Mouse (Mus musculus): ENCODE measurements at regions not wholly inside any gene's neighbourhood (a gene's known extent, or its start where the extent isn't known, plus 50 kb on each side); places are given as distances from the start of the nearest gene placed in this dataset.

DNA sequence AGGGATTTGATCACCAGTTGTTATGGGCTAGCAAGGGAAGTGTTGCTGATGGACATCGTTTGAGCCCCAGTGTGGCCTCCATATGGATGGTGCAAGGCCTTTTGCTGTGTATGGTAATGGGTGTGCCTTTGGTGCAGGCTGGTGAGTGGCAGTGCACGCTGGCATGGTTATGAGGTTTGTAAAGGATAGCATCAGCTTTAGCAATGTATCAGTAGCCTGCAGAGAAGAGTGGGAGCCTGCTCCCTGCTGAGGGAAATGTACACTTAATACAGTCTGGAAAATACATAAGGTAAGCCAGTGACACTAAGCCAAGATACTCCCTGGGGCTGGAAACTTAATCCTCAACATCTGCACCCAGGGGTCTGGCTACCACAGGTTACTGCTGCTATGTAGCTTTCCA, 58.4 kb upstream of the 1500015O10Rik start:
- TF ChIP-seq POLR2A (IDR thresholded peaks at IDR 0.05; ENCODE audit: extremely low read depth, insufficient read depth, low read length) (no peak), CTCF (IDR thresholded peaks at IDR 0.05; ENCODE audit: extremely low read depth, insufficient read depth, low read length) (no peak)
